Mouse (Mus musculus) thymus, postnatal 0 days (tissue): Measurements from ENCODE around the gene Rcor2. TPM values are rescaled to one million over a fixed set of nuclear protein-coding genes. Genes with fewer than 3 reads are reported as not detected.

Source experiments
- DNase-seq: peaks from one replicate; pipeline ENCODE4 v3.0.0-alpha.2; 2015; ENCODE audit warnings: low spot score
- polyA plus RNA-seq: library from polyadenylated mRNA; unstranded; fragments of >200 nt; fragmentation: Nextera tagmentation; extraction: Ambion mirVana; gene quantifications from 2 replicates; pipeline ENCODE4 v1.2.1, GENCODE M21; 2015

Rcor2 gene
- polyA plus RNA-seq, 1 experiment from 2014 or later = 8.1 TPM

- DNase-seq = no peak
Observed at GRCm38 (mm10) chr19:7291958-7292709, 25.0 kb downstream of the Rcor2 start.

DNA sequence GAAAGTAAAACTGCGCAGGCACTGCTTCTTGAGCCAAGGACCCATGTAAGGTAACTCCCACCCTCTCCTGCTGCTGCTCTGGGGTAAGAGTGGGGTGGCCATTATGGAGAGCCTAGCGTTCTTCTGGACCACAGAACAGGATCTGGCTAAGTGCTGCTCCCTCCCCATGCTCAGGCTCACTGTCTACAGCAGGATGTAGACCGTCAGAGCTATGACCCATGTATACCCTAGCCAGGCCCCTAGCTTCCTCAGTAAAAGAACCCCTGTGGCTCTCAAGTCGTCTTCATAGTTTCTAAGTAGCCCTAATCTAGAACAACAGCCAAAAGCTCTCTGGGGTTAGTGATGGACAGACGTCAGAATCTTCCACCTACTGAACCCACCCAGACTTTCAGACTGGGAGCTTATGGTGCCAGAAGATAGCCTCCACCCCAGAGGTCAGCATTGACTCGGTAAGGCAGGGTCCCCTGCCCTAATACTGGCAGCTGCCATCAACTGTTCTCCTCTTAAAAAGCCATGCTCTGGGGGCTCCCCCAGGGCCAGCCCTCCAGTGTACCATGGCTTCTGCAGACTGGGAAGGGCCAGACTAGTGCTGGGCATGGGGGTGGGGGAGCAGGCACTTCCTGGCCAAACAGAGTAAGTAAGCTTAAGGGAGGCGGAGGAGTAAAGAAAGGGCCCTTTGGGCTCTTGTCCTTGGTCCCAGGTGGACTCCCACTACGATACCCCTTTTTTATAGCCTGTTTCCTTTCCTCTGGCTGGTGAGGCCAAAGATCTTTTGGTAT is 27.2 kb downstream of the Rcor2 start:
- peak; percentile 40 for DNase-seq

- peak; percentile 86 for DNase-seq
Observed at GRCm38 (mm10) chr19:7295071-7295658, 28.0 kb downstream of the Rcor2 start.

- DNase-seq = no peak
Observed at GRCm38 (mm10) chr19:7295959-7296358, 28.8 kb downstream of the Rcor2 start.

DNA sequence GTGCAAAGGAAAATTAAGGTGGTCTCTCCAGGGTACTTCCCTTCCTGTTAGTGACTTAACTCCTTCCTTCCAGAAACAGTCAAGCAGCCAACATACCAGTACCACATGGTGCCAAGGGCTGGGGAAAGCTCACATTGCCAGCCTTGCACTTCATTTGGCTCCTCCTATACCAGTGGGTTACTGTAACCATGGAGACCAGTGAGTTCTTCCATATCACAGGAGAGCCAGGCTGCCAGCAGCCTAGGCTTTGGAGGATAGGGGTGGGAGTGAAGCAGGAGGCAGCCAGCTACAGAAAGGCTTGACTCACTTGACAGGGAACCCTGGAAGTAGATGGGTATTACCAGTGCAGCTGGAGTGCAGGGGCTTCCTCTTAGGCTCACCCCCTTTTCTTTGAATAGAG is 31.9 kb downstream of the Rcor2 start:
- DNase-seq = no peak

DNA sequence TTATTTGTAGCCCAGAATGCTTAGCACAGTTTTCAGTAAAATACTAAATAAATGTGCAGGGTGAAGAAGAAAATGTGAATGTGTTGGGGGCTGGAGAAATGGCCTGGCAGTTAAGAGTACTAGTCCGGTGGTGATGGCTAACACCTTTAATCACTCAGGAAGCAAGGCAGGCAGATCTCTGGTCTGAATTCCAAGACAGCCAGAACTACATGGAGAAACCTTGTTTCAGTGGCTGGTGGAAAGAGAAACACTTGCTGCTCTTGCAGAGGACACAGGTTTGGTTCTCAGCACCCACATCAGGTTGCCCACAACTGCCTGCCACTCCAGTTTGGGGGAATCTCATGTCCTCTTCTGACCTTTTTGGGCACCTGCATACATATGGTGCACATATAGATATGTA is 33.0 kb downstream of the Rcor2 start:
- no peak for DNase-seq

GRCm38 (mm10) chr19:7301647-7302492 is 34.7 kb downstream of the Rcor2 start:
- no peak for DNase-seq

DNA sequence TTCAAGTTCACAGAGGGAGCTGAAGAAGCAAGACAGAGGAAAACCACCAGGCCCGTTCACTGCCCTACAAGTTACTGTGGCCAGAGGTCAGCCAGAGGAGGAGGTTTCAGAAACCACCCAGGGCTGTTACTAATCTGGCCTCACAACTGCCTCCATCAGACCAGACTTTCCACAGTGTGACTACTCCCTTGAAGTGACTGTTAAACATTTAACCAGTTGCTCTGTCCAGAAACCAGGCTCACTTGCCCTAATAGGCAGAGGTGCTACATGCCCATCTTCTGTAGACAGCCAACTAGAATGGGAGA is 35.3 kb downstream of the Rcor2 start:
- DNase-seq = no peak

DNA sequence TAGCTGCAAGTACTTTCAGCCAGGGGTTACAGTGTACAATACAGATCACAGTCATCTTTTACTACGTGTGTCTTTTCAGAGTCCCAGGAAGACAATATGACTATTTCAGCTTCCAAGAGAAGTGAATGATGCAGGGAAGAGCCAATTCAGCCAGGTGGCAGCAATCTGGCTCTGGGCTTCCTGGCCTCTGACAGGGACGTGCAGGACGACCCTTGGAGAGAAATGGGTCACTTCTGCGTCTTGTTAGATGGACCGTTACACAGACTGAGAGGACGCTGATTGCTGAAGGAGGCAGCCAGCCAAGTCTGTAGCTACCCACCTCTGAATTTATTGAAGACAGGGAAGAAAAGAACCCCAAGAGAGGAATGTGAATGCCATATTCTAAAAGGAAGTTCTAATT is 36.7 kb downstream of the Rcor2 start:
- DNase-seq = no peak

DNA sequence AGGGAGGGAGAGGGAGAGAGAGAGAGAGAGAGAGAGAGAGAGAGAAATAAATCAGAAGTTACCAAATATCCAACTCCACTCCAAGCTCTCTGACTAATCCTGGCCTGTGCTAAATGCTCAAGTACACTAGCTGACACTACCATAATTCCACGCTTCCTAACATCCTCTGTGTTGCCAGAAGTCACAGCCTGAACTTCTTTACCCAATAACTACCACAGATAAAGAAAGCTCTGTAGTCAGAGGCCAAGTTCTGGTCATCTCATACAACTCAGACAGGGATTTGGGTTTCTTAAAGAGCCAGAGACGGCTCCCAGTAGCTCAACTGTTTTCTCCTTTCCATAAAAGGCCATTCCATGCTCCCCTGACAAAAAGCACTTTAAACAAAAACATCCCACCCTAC is 37.7 kb downstream of the Rcor2 start:
- DNase-seq = no peak

GRCm38 (mm10) chr19:7305380-7306310 is 38.5 kb downstream of the Rcor2 start:
- no peak for DNase-seq

DNA sequence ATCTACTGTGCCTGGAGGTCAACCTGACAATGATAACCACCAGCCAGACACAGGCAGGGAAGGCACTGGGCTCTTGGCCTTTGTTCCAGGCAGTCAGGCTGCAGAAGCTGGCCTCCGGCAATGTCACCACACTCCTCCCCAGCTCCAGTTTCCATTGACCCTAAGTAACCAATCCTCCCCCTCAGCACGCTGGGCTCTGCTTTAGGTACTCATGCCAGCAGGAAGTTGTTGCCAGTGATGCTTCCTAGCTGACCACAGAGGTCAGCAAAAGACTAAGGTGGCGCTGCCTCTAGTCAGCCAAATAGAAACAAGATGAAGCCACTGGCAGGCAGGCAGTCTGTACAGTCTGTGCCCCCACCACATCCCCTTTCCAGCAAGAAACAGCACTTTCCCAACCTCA is 39.8 kb downstream of the Rcor2 start:
- DNase-seq = no peak

- peak; percentile 38 for DNase-seq
Observed at GRCm38 (mm10) chr19:7307995-7308770, 41.1 kb downstream of the Rcor2 start.

DNA sequence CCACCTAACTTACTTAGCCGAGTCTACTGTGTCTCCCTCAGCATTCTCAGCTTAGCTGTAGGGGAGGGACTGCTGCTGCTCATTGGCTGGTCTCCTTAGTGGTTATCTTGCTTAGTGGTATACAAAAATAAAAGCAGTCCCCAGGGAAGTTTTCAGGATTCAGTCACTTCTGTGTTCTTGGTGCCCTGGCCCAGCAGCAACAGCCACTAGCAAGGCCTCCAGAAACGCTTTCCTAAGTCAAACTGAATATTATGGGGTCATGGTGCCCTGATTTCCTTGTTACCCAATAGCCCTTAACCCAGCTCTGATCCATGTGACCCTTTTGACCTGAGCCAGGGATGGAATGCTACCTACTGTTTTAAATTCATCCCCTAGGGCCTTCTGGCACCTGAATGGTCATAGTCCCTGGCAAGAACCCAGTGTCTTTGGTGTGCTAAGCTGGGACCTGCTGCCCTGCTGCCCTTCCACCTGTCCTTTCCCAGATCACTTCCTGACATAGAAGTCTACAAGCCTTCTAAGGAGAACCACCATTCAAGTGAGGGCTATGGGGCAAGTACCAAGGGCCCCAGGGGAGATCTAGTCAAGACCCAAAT is 42.7 kb downstream of the Rcor2 start:
- no peak for DNase-seq

- DNase-seq = no peak
Observed at GRCm38 (mm10) chr19:7310704-7311103, 43.6 kb downstream of the Rcor2 start.

GRCm38 (mm10) chr19:7311306-7311705 is 44.2 kb downstream of the Rcor2 start:
- DNase-seq = no peak

DNA sequence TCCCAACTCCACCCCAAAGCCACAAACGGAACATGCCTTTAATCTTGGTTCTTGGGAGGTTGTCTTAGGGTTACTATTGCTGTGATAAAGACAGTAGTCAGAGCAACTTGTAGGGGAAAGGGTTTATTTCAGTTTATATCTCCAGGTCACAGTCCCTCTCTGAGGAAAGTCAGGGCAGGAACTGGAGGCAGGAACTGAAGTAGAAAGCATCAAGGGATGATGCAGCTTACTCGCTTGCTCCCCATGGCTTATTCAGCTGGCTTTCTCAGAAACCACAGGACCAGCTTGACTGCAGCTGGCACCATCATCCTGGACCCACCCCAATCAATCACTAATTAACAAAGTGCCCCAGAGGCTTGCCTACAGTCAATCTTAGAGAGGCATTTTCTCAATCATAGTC is 46.5 kb downstream of the Rcor2 start:
- DNase-seq = no peak

GRCm38 (mm10) chr19:7314976-7315586 is 48.0 kb downstream of the Rcor2 start:
- DNase-seq = no peak

- no peak for DNase-seq
Observed at GRCm38 (mm10) chr19:7315587-7315984, 48.5 kb downstream of the Rcor2 start.
